Mouse (Mus musculus): ENCODE data around the gene Tef. TPM values are rescaled to one million over a fixed set of nuclear protein-coding genes. Genes with fewer than 3 reads are reported as not detected.
A peak's percentile ranks its signal among the peaks of the same experiment; 100 is the strongest.

Tef gene
- total RNA-seq, 2 experiments from 2014 or later: 51.7 to 74.0 TPM

DNA sequence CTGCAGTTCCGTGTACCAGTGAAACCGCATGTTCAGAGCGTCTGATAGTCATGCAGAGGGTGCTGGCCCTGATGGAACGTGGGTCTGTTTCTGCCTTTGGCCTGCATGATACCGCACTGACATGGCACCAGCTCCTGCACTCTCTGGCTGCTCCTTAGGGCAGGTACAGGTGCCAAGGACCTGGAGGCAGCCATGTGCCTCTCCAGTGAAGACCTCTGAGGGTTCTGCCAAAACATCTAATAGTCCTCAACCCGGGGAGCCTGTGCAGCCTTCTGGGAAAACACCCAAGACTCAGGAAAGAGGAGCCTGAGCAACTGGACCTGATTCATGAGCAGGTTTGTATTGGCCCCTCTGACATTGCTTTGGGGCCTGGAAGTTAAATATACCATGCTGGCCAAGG, 4.4 kb upstream of the Tef start:
- intact Hi-C loops (cut with DNase I): no loop called here
- no peak for DNase-seq

DNA sequence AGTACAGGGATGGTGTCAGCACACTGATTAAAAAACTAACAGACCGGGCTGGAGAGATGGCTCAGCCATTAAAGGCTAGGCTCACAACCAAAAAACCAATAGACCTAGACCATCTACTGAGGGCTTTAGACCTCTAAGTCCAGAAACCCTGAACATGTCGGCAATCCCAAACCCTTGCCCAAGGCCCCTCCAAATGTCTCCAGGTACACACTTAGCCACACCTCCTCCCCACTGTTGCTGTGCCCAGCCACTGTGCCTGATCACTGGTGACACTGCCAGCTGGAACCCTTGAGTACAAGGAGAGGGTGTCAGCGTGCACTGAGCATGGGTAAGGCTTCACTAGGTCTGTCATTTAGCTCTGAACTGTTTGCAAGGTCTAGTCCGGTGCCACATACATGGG, 3.8 kb upstream of the Tef start:
- intact Hi-C loops (cut with DNase I): no loop called here

DNA sequence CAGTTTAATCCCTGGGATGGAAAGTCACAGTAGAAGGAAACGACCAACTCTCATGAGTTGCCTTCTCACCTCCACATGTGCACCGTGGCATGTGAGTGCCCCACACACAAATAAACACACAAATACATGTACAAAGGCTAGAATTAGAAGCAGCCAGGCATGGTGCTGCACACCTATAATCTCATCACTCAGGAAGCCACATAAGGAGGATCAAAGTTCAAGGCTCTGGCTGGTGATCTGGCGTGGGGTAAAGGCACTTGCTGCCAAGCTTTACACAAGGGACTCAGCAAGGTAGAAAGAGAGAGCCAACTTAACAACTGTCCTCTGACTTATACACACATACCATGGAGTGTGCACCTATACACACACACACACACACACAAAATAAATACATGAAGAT, 1.8 kb upstream of the Tef start:
- DNase-seq: no peak
- intact Hi-C loops (cut with DNase I): no loop called here

More for the DNA sequence above, 3.8 kb upstream of the Tef start:
- no peak for DNase-seq

DNA sequence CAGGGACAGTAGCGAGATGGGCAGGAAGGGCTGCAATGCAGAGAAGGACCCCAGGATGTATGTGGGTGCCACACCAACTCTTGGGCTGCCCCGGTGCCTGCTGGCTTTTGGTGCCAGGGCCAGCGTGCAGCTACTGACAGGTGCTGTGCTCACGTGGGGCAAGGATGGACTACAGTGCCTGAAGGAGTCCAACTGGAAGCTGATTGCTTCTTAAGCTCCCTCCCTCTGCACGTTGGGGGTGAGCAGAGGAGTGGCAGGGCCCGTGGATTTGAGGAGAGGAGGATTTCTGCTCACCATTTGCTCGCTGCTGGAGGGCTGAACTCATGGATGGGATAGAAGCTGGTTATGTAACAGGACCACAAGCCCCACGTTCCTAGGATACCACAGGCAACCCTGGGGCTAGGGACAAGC, 725 bp downstream of the Tef start:
- DNase-seq: no peak
- intact Hi-C loops (cut with DNase I): loop anchor here (2.0 kb wide), 1 partner anchor 58 kb away; the partner anchor contains the start of genes Rangap1 and Zc3h7b

DNA sequence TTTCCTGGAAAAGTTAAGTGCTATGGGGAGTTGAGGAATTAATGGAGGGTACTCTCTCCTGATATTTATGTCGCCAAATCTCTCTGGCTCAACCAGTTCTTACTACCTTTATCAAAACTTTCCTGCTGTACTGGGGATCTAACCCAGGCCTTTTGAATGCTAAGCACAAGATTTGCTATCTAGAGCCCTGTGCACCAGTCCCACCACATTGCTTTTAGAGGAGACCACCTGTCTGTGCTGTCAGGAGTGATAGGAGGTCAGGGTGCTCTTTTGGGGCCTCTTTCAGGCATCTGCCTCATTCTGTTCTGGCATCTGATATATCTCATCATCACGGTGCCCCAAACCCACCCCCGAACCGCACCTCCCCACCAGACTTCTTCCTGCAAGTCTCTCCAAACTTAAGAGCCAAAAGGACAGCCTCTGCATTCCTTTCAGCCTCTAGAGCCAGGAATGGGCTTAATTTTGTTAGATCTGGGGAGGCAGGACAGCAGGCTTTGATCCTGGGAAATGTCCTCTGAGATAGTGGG, 1.3 kb downstream of the Tef start:
- intact Hi-C loops (cut with DNase I): loop anchor here (2.0 kb wide), 1 partner anchor 59 kb away; the partner anchor contains the start of genes Rangap1 and Zc3h7b

DNA sequence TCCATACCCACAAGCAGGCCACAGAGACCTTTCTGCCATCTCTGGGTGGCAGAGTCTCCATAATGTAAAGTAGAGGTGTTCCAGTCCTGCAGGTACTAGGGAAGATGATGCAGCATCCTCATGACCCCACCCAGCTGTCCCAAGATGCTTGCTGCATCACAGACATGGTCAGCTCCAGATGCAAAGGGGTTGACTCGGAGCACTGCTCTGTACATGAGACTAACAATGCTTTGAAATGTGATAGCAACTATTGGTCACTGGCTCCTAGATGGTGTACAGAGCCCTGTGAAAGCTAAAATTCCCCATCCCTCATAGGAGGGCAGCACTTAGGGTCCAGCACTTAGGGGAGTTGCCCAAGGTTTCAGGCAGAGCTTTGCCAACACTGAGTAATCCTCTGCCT, 2.0 kb downstream of the Tef start:
- DNase-seq: no peak
- intact Hi-C loops (cut with DNase I): no loop called here

More for the DNA sequence above, 1.3 kb downstream of the Tef start:
- no peak for DNase-seq

DNA sequence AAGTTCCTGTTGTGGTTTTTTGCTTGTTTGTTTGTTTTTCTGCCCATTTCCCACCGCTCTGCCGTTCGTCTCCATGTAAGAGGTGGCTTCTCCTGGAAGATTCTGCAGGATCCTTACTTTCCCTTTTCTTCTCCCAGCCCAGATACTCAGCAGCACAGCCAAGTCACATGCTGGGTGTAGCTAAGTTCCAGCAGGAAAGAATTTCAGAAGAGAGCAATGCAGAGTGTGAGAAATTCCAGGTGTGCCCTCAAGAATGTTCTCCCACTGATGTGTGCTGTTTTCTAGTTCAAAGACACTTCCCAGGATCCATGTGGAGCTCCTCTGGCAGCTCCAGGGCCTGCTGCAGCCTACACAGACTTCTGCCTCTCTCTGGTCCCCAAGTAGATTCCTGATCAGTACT, 2.7 kb downstream of the Tef start:
- DNase-seq: no peak
- intact Hi-C loops (cut with DNase I): no loop called here

DNA sequence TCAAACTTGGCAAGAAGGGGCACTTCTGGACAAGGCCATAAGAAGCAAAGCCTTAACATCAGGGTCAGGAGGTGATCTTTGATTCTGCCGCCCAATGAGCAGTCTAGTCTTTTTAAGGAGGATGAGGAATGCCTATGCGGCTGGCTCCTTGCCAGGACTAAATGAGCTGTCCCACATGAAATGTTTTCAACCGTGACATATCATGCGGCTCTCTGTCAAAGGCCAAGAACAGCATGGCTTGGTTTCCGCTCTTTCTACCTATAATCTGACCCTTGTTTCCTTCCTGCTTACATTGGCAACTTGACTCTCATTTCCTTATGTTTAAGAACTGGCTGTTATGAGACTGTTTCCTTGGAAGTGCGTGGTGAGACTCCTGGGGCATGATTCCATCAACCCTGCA, 3.4 kb downstream of the Tef start:
- intact Hi-C loops (cut with DNase I): no loop called here
- DNase-seq: peak; percentile 62

DNA sequence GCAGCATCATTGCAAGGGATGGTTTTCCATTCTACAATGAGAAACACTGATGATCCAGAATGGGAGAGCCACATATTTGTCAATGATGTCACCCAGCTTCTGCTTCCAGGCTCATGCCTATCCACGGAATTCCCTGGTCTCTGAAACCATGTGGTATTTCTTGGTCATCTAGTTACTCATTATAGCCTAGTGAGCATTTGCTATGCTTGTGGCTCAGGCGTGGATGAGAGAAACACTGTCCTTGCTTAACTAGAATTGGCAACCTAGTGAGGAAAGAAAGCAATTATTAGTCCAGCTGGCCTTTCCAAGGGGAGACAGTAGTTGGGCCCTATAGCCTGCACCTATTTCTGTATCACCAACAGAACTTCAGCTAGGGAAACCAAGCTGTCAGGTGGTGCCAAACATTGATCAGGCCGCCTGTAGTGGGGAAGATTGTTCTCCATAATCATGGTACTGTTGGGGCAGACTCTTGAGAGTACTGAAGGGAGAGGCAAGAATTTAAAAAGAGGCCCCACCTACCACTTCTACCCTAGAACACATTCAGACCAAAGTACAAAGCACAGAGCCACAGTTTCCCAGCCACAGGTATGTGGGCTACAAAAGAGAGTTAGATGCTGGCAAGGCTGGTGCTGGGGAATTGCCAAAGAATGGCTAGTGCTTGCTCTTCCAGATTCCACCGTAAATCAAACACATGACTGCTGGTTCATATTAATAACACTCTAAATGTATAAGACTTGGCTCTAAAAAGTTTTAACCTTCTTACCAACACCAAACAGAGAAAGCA, 4.6 kb downstream of the Tef start:
- DNase-seq: no peak
- intact Hi-C loops (cut with DNase I): no loop called here

DNA sequence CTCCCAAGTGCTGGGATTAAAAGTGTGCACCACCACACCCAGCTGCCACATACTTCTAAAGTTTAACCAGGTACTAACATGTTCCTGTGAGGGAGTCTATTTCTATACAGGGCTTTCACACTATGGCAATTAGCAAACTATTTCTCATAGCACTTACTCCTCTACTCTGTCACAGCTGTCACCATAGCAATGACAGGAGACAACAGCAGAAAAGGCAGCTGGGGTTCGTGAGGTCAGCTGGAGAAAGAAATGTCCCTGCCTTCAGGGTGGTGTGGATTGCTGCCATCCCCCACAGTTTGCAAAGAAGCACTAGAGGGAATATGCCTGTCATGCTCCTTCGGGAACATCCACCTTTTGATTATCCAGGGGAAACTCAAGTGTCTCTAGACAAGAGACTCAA, 6.6 kb downstream of the Tef start:
- no peak for DNase-seq
- intact Hi-C loops (cut with DNase I): no loop called here

DNA sequence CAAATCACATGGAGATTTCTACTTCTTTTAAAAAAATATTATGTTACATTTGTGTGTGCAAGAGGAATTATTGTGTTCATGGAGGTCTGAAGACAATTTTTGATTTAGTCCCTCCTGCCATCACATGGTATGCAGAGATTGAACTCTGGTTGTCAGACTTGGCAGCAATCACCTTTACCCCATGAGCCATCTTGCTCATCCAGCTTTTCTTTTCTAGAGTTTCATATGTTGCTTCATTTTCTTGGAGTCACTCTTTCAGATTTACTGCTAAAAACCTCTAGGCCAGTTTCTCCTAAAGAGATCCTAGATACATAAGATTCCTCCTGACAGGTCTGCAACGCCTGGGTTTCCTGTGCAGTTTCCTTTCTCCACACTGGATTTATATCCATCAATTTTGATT, 7.3 kb downstream of the Tef start:
- intact Hi-C loops (cut with DNase I): no loop called here
- DNase-seq: no peak

DNA sequence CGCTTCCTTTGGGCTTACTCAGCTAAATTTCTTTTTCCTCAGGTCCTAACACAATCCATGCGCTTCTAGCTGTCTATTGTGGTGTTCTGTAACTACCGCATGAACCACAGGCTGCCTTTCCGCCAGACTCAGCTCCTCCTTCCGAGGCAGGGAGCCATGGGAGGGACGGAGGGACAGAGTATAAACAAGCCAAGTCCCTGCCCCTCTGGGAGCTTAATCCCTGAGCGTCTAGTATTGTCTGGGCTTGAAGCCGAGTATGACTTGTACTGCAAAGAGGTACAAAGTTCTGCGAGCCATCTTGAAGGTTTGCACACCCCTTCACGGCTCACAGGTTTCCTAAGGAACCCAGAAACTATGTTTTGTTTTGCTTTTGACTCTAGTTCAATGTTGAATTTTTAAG, 7.9 kb downstream of the Tef start:
- intact Hi-C loops (cut with DNase I): loop anchor here (2.0 to 10.0 kb wide), 2 partner anchors 65 to 185 kb away; partner anchors contain the start of genes Rangap1 and Zc3h7b

DNA sequence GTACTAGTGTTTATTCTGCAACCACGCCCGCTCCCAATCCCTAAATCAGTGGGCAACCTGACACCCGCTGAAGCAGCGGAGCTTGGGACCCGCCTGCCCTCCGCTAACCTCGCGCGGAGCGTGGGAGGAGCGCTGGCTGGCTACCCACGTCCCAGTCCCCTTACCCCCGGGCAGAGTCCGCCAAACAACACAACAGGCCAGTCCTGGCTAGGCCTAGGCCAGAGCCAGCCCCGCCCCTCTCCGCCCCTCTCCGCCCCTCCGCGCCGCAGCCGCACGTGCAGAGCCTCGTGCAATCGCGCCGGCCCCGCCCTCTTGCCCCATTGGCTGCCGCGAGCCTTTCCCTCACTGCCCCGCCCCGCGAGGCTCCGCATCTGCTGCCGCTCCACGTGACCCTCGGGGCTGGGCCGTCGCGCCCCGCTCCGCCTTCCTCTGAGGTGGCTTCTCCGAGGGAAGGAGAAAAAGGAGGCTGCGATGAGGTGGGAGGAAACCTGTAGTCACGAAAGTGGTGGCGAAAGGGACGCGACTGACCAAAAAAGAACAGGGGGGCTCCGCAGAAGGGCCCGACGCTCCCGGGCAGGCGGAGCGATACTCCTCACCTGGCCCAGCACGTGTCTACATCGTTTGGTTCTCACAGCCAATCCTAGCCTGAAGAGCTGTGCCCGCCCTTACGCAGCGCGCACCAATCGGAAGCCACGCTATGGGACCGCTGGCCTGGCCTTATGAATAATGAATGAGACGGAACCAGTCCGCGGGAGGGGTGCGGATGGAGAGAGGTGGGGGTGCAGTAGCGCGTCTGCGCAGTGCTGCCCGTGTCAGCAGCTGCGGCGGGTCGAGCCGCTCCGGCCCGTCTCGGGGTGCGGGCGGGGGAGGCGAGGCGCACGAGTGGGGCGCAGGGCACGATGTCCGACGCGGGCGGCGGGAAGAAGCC, 8.7 kb downstream of the Tef start:
- intact Hi-C loops (cut with DNase I): loop anchor here (2.0 to 10.0 kb wide), 2 partner anchors 66 to 184 kb away; partner anchors contain the start of genes Rangap1 and Zc3h7b

More for the DNA sequence above, 7.9 kb downstream of the Tef start:
- DNase-seq: peak; percentile 97 to 98

DNA sequence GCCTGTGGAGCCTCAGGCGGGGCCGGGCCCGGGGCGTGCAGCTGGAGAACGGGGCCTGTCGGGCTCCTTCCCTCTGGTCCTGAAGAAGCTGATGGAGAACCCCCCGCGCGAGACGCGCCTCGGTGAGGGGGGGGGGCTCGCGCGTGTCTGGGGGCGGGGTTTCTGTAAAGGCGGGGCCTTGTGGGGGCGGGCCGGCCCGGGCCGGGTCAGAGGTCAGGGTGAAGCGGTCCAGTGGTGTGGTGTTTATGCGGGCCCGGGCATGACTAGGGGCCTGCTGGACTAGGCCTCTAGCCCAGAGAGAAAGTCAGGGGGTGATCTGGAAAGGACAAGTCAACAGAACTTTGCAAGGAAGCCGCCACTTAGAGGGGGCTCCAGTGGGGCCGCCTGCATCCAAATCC, 9.4 kb downstream of the Tef start:
- no peak for DNase-seq
- intact Hi-C loops (cut with DNase I): loop anchor here (2.0 to 10.0 kb wide), 2 partner anchors 67 to 183 kb away; partner anchors contain the start of genes Rangap1 and Zc3h7b

More for the DNA sequence above, 8.7 kb downstream of the Tef start:
- peak; percentile 97 to 98 for DNase-seq

DNA sequence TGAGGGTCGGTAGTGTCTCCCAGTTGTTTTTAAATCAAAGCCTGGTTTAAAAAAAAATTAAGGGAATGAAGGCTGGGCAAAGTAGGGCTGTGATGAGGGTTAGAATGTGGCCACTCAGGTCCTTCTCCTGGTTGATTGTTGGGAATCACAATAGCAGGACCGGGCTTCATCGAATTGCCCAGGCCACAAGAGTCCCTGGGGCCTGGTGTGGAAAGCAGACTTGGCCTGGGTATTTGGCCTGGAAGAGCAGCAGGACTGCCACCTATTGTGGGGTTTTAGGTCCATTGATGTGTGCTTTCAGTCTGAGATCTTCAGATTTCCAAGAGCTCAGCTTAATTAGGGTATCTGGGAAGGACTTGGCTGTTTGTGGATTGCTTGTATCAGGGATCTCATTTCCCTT, 10.1 kb downstream of the Tef start:
- no peak for DNase-seq
- intact Hi-C loops (cut with DNase I): loop anchor here (10.0 kb wide), 1 partner anchor 183 kb away; no protein-coding TSS in a partner anchor

DNA sequence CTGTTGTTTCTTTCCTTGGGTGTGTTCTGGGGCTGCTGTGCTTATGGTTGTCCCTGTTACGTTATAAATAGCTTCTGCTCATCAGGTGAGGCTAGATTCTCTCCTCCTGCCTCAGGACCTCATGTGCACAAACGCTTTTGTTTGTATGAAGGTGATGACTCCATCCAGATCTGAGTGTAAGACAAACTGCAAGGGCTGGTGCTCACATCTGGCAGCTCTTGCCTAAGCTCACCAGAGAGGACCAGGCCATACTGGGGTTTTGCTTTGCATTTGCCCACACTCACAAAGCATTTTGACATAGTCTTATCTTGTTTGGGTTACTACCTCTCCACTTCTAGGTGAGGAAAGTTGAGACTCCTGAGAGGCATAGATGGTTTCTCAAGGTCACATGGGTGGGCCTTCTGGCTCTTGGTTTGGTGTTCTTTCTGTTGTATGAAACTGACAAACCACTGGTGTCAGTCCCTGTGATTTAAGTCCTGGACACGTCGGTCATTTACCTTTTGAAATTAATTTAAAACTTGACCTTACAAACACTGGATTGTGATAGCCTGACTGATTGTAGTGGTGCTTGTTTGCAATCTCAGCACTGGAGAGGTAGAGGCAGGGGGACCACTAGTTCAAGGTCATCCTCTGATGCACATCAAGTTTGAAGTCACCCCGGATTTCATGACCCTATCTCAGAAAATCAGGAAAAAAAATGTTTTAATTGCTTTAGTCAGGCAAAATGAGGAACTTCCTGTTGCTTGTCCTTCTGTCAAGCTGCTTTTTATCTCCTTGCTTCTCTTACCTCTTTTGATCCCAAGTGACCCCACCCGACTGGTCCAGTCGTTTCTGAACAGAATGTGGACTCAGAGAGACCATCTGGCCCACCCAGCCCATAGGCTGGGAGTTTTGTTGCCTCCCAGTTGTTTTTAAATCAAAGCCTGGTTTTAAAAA, 10.7 kb downstream of the Tef start:
- intact Hi-C loops (cut with DNase I): loop anchor here (10.0 kb wide), 1 partner anchor 182 kb away; no protein-coding TSS in a partner anchor
- no peak for DNase-seq

DNA sequence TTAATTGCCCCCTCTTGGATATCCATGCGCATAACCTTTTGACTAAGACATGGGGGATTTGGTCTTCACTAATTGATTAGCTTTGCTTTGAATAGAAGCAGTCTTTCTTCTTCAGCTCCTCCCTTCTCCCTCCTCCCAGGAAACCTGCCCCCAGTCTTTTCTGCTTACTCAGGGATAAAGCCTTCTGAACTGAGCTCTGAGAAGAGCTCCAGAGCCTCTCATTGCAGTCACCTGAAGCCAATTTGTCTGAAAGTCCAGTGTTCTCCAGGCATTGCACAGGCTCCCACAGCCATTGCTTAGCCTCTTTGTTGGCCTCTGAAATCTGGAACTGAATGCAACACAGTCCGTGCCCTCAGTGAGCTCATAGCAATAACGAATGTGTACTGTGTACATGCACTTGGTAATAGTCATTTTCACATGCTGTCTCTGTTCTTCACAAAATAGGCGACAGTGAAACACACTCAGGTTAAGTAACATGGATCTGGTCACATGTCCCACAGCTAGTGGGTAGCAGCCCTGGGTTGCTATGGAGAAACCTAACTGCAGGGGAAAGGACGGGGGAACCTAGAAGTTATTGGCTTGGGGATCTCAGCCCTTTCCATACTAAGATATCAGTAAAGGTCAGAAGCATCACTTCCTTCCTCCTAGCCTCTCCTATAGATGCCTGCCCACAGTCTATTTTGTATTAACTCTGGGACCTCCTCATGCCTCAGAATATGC, 11.9 kb downstream of the Tef start:
- intact Hi-C loops (cut with DNase I): loop anchor here (10.0 kb wide), 1 partner anchor 181 kb away; no protein-coding TSS in a partner anchor
- DNase-seq: no peak

DNA sequence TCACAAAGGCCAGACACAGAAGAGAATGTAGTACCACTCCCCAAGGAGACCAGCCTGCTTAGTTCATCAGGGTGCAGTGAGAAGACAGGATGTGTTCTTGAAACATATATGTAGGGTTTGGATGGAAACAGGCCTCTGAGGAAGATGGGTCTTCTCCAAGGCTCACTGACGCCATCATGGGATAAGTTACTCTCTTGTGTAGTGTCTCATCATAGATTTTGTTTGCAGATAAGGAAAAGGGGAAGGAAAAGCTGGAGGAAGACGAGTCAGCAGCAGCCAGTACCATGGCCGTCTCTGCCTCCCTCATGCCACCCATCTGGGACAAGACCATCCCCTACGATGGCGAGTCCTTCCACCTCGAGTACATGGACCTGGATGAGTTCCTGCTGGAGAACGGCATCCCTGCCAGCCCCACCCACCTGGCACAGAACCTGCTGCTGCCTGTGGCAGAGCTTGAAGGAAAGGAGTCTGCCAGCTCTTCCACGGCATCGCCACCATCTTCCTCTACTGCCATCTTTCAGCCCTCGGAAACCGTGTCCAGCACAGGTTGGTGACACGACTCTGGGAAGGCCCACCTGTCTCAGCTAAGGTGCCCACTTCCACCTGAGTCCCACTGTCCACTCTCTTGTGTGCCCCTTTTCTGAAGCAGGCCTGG, 12.6 kb downstream of the Tef start:
- DNase-seq: no peak
- intact Hi-C loops (cut with DNase I): loop anchor here (10.0 kb wide), 1 partner anchor 180 kb away; no protein-coding TSS in a partner anchor
